Mouse (Mus musculus): ENCODE results near the gene Gabrb3. TPM values are rescaled to one million over a fixed set of nuclear protein-coding genes. Genes with fewer than 3 reads are reported as not detected.

Gabrb3 gene
- 38.6 and 45.9 TPM in 2 replicates for polyA plus RNA-seq (2015; fragmentation: Nextera tagmentation; extraction: Ambion mirVana)

GRCm38 (mm10) chr7:57419392-57419791 lies at the start of gene Gabrb3:
Gene Gabrb3, plus strand, starts transcription at chr7:57419692.

GRCm38 (mm10) chr7:57386517-57387340 lies 32.8 kb upstream of the Gabrb3 start, which contains the start of gene Gabrg3:
Gene Gabrg3, minus strand, starts transcription at chr7:57387188.

GRCm38 (mm10) chr7:57509681-57510141 lies 90.2 kb downstream of the Gabrb3 start, which contains the start of gene Gabra5:
Gene Gabra5, minus strand, starts transcription at chr7:57510059.

Small RNAs within 50 kb of the gene (microRNA-seq; reads per million reads assigned to microRNA genes)
- not detected for gene Mir6389

Other genes starting within 250 kb of the Gabrb3 start
- gene Gabrg3, start 32.5 kb upstream of the Gabrb3 start, polyA plus RNA-seq (2015; fragmentation: Nextera tagmentation; extraction: Ambion mirVana): 14.6 and 14.9 TPM in 2 replicates
- gene Gabra5, start 90.4 kb downstream of the Gabrb3 start, polyA plus RNA-seq (2015; fragmentation: Nextera tagmentation; extraction: Ambion mirVana): 96.0 and 96.3 TPM in 2 replicates

Data from neural tube, postnatal 0 days (tissue).